Mouse (Mus musculus): ENCODE data around the gene Htr5b.

The Htr5b gene

DNA sequence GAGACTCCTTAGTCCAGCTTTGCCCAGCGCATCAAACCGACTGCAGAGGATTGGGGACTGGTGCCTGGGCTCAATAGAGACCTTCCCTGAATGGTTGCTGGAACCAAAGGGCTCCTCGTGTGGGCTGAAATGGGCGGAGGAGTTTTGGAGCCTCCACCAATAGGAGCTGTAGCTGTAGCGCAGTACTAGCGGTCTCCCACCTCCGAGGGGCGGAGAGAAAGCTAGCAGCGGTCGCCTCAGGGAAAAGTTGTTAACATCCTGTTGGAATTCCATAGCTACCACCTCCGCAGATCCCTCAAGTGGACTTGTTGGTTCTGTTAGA lies at the start of gene Htr5b:
Htr5b (minus strand) TSS at position 67 of the 322 bp plus-strand sequence.
- peak; percentile 31 for DNase-seq

DNA sequence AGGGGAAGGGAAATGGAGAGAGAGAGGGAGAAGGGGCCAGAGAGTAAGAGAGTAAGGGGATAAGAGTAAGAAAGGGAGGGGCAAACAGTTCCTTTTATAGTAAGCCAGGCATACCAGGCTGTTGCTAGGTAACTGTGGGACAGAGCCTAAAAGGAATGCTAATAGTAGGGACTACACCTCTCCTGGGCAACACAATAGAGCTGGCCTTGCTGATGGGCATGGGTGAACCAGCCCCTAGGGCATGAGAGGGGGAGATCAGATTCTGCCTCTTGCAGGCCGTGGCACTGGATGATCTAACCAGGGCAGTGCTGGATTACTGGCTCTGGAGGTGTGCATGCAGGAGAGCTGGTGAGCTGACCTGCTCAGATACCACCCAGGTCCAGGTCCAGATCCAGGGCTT lies 49.2 kb upstream of the Htr5b start:
- no peak for DNase-seq

DNA sequence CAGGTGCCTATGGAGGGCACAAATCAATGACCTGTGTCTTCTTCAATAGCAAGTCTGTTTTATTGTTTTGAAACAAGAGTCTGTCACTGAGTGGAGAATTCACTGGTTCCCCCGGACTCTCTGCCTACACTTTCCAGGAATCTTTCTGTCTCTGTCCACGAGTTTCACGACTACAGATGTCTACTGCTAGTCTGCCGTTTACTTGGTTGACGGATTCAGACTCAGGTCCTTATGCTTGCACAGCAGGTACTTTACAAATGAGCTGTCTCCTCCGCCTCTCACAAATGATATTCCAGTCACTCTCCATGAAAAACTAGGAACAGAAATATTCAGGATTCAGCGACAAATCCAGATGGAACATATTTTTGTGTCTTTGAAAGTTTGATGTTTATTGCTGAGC lies 42.3 kb upstream of the Htr5b start:
- no peak for DNase-seq

DNA sequence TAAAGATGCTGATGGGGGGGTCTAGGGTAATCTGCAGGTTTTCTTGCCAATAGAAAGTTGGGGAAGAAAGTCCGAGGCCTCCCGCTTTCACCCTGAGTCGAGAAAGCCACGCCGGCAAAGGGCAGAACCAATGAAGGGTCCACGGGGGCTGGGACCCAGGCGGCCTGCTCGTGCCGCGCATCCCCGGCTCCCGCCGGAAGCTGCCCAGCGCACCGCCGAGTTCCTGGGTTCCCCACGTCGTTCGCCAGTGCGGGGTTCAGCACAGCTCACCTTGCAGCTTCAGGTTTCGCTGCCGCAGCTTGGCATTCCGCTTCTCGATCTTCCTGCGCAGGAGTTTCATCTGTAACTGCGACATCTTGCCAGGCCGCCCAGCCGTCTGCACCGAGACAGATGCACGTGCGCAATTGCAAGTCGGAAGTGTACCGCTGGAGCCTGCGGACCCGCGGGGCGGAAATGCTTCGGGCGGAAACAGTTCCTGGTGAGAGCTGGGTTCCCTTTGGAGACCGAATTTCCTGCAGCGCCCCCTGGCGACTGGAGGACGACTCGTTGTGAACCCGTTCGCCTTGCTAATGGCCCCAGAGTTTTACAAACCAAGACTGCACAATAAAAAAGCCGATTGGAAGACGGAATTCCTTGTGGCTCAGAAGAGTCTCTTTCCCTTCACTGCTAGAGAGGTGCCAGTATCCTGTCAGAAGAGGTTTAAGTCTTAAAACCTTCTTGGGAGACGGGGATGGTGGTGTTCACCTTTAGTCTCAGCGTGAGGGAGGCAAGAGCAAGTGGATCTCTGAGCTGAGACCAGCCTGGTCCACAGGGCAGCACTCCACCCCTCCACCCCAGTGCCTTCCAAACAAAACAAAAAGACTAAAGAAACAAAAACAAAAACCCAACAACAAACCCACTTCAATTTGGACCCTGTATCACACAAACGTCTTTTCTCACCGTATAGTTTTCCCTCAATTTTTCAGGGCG lies 39.5 kb upstream of the Htr5b start, which contains the start of gene Ddx18:
Ddx18 (minus strand) TSS at position 469 of the 969 bp plus-strand sequence.
- peak; percentile 99 for DNase-seq

DNA sequence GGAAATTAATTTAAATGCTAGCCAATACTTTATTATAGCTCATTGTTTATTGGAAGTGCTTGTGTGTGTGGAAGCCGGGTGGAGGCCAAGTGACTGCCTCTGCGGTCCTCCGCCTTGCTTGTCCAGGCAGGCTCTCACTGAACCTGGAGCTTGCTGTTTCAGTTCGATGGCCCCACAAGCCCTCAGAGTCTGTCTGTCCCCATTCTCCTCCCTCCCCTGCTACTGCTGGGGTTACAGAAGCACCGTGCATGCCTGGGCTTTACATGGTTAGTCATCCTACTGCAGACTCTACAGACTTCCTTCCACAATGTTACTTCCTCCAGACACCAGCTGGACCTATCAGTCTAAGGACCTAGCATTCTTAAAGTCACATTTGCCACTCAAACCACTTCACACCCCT lies 29.6 kb upstream of the Htr5b start:
- no peak for DNase-seq

DNA sequence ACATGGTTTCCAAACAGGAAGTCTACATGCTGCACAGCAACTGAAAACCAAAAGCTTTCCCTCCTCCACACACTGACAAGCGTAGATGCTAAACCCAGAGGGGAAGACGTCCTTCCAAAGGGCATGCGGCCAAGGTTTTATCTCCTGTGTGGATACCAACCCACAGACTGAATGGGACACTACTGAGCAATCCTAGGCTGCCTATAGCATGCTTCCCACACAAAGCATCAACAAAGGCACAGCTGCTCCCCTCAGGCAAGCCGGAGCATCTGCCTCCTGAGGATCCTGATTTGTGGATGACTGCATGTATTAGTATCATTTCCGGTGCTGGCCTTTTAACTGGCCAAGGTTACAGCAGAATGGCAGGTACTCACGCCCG lies 23.2 kb upstream of the Htr5b start:
- peak; percentile 23 for DNase-seq

DNA sequence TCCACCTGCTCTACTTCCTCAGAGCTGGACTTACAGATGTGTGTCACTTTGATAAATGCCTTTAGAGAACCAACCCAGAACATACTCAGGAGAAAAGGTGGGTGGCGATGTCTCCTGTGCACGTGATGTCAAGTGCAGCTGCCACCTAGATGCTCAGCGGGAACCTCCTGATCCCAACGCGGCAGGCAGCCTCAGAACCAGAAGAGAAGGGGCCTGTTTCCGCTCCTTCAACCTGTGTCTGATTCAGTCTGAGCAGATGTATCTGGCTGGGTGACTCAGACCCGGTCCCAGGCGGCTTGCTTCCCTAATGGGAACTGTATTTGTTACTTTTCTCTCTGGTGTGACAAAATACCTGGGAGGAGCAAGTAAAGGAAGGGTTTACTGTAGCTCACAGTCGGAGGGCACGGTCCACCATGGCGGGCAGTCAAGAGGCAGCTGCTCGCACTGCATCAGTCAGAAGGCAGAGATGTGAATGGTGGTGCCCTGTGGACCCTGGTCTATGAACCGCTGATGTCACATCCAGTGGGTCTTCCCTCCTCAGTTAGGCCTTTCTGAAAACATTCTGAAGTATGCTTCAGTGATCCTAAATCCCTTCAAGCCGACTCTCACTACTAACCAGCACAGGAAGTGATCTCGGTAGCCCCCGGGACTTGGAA lies 22.7 kb upstream of the Htr5b start:
- no peak for DNase-seq

DNA sequence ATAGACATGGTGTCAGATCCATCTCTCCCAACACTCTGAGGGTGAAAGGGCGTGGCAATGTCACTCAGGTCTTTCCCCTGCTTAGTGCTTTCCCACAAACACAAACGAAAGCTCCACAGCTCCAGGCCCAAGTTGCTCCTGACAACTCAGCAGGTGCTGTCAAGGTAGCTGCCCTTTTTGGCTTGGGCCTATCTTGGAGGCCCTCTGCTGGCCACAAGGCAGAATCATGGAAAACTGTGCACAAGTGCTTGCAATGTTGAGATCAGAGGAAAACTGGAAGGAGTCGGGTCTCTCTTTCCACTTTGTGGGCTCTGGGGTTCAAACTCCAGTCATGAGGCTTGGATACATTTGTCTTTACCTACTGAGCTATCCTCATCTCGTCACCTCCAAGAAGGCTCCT lies 21.2 kb upstream of the Htr5b start:
- no peak for DNase-seq

DNA sequence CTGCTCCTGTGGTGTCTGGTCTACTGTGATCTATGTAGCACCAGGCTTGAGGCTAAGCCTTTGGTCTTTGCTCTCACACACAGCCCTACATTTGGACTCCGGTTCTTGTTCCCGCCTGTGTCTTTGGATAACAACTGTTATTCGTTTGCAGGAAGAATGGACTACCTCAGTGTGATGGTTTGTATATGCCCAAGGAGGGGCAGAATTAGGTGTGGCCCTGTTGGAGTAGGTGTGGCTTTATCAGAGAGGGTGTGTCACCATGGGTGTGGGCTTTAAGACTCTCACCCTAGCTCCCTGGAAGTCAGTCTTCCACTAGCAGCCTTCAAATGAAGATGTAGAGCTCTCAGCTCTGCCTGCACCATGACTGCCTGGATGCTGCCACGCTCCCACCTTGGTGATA lies 20.4 kb upstream of the Htr5b start:
- DNase-seq = no peak

DNA sequence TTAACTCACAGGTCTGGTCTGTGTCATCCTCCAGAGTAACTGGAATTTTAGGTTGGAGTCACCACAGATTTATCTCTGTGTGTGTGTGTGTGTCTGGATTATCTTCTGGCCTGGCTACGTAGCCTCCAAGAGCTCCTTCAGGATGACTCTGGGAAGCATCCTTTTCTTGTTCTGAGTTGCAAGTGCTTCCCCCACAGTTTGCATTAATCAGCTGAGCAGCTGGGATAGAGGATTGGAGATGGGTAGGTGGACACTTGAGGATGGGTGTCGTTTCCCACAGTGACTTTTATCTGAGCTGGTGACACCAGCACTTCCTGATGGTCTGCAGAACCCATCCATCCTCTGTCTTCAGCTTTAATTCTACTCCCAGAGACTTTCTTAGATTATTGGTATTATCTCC lies 18.6 kb upstream of the Htr5b start:
- DNase-seq = no peak

DNA sequence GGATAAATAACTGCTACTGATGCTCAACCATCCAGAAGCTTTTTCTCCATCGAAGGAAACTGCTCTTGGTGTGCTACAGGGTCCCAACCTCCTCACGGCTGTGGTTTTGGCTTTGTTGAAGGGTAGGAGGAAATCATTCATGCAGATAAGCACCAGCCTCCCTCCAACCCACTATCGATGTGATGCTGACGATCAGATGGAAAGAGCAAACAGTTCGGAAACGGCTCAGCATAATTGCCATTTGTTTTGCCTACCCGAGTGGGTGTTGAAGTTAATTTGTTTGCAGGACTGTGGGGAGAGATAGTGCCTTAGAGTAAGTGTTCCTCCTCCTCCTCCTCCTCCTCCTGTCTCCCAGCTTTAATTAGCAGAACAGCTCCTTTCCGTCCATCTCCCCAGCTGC lies 12.1 kb upstream of the Htr5b start:
- DNase-seq = no peak

DNA sequence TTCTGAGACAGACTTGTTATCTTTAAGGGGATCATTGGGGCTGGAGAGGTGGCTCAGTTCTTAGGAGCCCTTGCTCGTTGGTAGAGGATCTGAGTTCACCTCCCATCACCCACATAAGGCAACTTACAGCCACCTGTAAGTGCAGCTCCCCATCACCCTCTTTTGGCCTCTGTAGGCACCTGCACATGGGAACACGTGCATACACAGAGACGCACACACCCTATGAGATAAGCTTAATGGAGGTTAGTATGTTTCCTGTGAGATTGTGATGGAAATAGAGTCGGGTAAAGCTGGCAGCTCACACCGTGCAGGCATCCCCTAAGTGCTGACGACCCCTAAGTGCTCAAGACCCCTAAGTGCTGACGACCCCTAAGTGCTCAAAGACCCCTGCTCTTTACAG lies 3.2 kb upstream of the Htr5b start:
- DNase-seq = no peak

DNA sequence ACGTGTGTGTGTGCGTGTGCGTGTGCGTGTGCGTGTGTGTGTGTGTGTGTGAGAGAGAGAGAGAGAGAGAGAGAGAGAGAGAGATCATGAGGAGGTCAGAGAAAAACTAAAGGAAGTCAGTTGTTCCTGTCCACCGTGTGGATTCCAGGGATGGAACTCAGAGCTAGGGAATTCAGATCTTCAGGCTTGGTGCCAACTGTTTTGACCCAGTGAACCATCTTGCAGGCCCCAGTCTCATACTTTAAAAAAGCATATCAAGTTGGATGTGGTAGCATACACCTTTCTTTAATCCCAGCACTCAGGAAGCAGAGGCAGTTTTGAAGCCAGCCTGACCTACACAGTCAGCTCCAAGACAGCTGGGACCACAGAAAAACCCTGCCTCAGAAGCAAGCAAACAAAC lies 1.0 kb upstream of the Htr5b start:
- DNase-seq = no peak

DNA sequence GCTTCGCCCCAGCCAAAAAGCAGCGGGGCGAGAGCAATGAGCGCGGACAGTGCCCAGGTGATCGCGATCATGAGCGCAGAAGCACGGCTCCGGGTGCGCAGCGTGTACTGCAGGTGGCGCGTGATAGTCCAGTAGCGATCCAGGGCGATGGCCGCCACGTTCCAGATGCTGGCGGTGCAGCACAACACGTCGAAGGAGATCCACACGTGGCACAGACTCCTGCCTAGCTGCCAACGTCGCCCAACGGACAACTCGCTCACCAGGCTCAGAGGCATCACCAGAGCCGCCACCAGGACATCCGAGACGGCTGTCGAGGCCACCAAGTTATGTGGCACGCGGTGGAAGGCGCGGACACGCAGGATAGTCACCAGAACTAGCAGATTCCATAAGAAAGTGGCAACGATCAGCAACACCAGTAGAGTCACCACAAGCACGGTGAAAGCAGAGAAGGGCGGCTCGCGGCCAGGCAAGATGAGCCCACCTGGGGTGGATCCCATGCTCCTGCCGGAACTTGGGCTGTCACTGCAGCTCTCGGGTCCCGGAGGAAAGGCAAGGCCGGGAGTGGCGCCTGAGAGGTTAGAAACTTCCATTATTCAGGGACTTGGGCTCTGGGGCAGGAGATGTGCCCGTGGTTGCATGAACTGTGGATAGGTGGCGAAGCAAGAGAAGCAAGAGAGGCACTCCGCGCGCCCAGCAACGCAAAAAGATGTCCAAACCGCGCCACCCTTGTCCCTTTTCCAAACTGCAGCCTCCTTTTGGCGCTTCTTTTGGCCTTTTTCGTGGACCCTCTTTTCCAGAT lies 466 bp downstream of the Htr5b start:
- peak; percentile 26 for DNase-seq

DNA sequence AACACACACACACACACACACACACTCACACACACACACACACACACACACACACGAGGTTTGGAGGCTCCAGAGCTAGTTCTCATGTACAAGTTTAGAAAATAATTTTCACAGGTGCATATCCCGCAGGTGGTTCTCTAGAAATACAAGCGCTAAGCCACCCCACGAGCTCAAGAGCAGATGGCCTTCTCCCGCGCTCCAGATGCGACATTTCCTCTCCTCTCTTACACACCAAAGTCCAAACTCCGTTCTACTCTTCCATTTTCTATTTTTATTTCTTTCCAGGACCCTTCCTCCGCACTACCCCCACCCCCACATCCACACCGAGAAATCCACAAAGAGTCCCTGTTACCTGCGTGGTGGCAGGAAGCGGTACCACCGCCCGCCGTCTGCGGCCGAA lies 1.2 kb downstream of the Htr5b start:
- no peak for DNase-seq

DNA sequence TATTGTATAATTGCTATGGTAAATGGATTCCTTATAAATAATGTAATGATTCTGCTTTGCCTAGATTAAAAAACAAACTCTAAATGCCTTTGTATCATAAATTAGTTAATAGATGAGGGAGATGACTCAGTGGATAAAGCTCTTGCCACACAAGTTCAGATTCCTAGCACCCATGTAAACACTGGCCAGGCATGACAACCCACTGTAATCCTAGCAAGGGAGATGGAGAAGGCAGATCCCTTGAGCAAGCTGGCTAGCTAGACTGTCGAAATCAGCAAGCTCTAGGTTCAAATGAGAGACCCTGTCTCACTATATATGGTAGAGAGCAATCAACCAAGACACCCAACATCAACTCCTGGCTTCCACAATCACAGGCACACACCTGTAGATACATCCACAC lies 9.7 kb downstream of the Htr5b start:
- no peak for DNase-seq

DNA sequence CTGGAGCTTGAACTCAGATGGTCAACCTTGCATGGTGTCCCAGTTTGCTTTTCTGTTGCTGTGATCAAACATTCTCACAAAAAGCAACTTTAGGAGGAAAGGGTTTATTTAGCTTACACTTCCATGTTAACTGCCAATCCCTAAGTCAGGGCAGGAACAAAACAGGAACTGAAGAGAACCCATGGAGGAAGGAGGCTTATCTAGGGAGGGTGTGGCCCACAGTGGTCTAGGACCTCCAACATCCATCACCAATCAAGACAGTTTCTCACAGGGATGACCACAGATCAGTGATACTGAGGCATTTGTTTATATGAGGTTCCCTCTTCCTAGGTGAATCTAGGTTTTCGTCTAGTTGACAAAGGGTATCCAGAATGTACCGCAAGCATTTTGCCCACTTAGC lies 16.3 kb downstream of the Htr5b start:
- no peak for DNase-seq

DNA sequence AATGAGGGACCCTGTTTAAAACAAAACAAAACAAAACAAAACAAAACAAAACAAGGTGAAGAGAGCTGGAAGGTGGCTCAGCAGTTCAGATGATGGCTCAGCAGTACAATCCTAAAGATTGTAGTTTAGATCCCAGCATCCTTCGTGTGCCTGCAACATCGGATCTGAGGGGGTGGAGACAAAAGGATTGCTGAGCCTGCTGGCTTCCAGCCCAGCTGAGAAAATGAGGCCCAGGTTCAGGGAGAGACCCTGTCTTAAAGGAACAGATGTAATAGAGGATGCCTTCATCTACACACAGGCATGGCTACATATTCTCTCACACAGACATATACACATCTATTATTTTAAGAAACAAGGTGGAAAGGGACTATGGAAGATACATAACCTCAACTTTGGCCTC lies 17.1 kb downstream of the Htr5b start:
- no peak for DNase-seq

DNA sequence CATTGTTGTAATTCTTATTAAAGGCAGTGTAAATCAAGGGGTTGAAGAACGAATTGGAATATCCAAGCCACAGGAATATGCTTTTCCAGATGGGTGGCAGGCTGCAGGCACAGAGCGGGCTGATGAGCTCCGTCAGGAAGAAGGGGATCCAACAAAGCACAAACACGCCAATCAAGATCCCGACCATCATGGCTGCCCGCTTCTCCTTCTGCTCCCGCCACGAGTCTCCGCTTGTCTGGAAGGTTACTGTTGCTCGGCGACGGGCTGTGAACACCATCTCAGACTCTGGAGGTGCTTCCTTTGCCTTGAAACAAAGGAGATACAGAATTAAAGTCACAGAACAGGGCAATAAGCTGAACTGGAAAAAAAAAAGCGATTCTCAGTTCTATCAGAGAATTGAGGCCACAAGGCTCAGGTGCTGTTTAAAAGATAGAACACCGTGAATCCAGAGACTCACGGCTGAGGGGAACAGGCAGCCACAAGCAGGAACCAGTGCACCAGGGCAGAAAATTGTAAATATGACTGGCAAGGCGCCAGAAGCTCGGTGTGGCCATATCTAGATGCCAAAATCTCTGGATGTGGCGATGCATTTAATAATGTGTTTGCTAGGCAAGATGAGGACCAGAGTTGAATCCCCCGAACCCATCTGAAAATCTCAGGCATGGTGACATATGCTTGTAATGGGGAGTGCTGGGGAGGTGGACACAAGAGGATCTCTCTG lies 17.7 kb downstream of the Htr5b start:
- no peak for DNase-seq

DNA sequence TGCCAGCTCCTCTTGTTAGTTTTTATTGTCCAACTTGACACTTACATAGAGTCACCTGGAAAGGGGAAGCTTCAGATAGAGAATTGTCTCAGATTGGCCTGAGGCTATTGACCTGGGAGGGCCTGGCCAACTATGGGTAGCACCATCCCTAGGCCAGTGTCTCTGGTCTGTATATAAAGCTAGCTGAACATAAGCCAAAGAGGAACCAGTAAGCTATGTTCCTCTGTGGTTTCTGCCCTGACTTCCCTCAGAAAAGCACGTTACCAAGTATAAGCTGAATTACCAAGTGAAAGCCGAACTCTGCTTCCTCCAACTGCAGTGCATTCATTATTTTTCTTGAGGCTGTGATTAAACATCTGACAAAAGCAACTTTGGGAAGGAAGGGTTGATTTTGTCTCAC lies 19.5 kb downstream of the Htr5b start:
- no peak for DNase-seq

DNA sequence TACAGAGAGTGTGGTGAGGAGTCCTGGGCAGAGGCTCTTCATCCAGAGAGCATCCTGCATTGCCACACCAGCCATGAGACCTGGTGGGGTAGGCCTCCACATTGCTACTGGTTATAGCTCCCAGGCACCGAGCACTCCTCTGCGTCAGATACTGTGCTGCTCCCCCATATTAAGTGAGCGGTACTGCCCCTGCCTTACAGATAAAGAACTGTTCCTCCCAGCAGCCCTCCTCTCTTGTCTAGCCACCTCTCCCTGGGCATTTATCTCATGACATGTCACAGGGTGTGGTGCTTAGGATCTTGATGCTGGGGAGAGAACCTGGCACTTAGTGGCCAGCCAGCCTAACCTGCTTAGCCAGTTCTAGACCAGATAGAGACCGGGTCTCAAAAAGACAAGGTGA lies 31.2 kb downstream of the Htr5b start:
- no peak for DNase-seq

DNA sequence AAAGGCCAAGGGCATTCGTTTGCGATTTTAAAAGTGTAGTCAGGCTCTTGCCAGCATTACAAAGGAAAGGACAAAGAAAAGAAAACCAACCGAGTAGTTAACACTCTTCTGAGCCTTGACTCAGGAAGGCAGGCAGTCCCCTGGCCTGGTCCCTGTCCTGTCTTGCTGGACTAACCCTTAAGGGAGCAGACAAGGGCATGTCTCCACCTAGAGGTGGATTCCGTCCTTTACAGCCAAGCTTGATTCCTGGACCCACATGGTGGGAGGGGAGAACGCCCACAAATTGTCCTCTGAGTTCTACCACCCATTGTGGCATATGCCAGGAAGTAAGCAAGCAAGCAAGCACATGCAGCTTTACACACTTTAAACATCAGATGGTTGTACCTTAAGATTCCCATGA lies 38.0 kb downstream of the Htr5b start:
- DNase-seq = no peak

DNA sequence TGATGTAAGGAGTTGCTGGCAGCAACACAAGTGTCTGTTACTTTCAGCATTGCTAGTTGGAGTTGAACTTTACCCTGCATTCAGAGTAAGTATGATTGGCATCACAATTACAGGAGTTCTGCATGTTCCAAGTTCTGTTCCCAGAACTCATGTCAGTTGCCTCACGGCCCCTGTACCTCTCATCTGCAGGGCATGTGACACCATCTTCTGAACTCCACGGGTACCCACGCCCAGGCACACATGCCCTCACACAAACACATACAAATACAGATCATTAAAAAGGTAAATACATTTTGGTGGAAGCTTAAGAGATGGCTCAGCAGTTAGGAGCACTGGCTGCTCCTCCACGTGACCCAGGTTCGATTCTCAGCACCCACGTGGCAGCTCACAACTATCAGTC lies 41.5 kb downstream of the Htr5b start:
- DNase-seq = no peak
